Mouse (Mus musculus) right cerebral cortex, postnatal 36 days (tissue): ENCODE data around the gene Ugt2a2.
"Not testable (repeated sequence)": the region's sequence is repeated elsewhere in the genome, so short reads cannot be mapped to it uniquely, and the experiment has no call there.

Experiments used
- DNase-seq, 2 experiments: peaks; one replicate each; pipeline ENCODE4 v3.0.0; 2022; ENCODE audit warnings: low spot score in 2 of 2, mixed read lengths in 1 of 2

Gene Ugt2a2

DNA sequence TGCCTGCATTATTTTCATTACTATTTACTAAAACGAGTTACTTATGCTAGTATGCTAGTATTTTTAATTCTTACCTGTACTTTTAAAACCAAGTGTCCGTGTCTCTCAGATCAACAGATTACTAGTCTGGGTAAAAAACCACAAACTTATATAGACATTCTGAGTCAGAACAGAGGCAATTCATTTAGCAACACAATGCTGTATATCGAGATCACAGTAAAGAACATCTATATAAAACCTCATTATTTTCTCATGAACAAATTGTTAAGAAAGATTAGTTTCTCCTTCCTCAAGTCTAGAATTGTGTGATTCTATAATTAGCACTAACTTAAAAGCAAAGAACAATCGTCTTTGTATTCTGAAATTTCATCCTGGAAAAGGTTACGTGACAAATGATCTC lies at the start of gene Ugt2a2:
Gene Ugt2a2 (minus strand): TSS at position 101 of the 400 bp plus-strand sequence.
- no peak for DNase-seq

GRCm38 (mm10) chr5:87523561-87523960 lies 41.5 kb upstream of the Ugt2a2 start:
- not testable (repeated sequence) for DNase-seq

- DNase-seq = no peak
Observed at GRCm38 (mm10) chr5:87505776-87506458, 23.9 kb upstream of the Ugt2a2 start.

DNA sequence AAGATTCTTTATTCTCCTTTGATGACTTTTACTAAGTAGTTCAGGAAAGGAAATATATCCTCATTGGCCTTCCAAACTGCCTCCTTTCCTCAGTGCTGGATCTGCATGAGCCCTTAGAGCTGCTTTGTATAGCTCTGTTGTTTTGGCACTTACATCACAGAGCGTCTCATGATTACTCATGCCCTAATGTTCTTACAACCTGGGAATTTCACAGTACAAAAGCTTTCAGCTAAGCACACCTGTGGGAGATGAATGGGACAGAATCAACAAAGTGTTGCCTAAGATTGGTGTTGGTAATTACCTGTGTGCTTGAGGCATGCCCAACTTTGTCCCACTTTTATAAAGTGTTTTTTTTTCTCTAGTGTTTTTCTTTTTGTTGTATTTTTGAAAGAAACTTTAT lies 20.6 kb upstream of the Ugt2a2 start:
- no peak for DNase-seq

GRCm38 (mm10) chr5:87499341-87499740 lies 17.3 kb upstream of the Ugt2a2 start:
- DNase-seq = no peak

GRCm38 (mm10) chr5:87498936-87499335 lies 16.9 kb upstream of the Ugt2a2 start:
- no peak for DNase-seq

GRCm38 (mm10) chr5:87490771-87491170 lies 8.7 kb upstream of the Ugt2a2 start, which contains the start of gene Ugt2a1:
Gene Ugt2a1, minus strand, starts transcription at chr5:87490871.
- no peak for DNase-seq

- not testable (repeated sequence) for DNase-seq
Observed at GRCm38 (mm10) chr5:87486706-87487105, 4.6 kb upstream of the Ugt2a2 start, which contains the start of gene Gm43638. Gene Gm43638, minus strand, starts transcription at chr5:87486806.

- DNase-seq = no peak
Observed at GRCm38 (mm10) chr5:87458810-87459209, 23.2 kb downstream of the Ugt2a2 start.

GRCm38 (mm10) chr5:87457701-87458100 lies 24.4 kb downstream of the Ugt2a2 start:
- no peak for DNase-seq

- no peak for DNase-seq
Observed at GRCm38 (mm10) chr5:87456216-87456850, 25.7 kb downstream of the Ugt2a2 start.

GRCm38 (mm10) chr5:87455519-87455918 lies 26.5 kb downstream of the Ugt2a2 start:
- no peak for DNase-seq

DNA sequence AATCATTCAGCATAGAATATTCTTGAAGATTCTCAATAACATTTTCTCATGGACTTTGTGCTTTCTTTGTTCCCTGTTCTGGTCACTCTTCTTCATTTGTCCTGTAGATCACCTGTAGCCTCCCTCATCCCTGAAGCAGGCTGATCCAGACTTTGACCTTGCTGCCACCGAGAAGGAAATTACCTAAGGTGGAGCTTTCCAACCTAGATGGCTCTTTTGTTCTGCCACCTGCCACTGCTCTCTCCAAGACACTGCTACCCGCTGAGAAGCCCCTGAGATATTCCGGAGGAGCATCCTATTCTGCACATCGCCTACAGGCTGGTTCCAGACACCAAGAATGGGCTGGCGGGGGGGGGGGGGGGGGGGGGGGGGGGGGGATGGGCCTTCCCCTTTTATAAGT lies 29.5 kb downstream of the Ugt2a2 start:
- not testable (repeated sequence) for DNase-seq

GRCm38 (mm10) chr5:87436264-87436663 lies 45.8 kb downstream of the Ugt2a2 start:
- DNase-seq = no peak

GRCm38 (mm10) chr5:87425676-87426075 lies 56.4 kb downstream of the Ugt2a2 start:
- DNase-seq = no peak

GRCm38 (mm10) chr5:87424041-87424440 lies 58.0 kb downstream of the Ugt2a2 start, which contains the start of gene Ugt2b38:
Gene Ugt2b38, minus strand, starts transcription at chr5:87424203.
- DNase-seq = not testable (repeated sequence)
